Mouse (Mus musculus) C2C12 (cell line): ENCODE measurements around the gene Lhfpl3.

Experiments
- CTCF ChIP-seq: IDR thresholded peaks from one replicate; pipeline ENCODE4 v1.5.1; 2011; ENCODE audit not compliant: control insufficient read depth, insufficient read depth, insufficient read length
- FOSL1 ChIP-seq: IDR thresholded peaks from one replicate; pipeline ENCODE4 v1.8.0; 2011; ENCODE audit warnings: mild to moderate bottlenecking, low read length; ENCODE audit not compliant: poor library complexity, insufficient read depth, severe bottlenecking

- TF ChIP-seq CTCF (no peak), FOSL1 (no peak)
Observed at GRCm38 (mm10) chr5:22856480-22856879, 110.6 kb downstream of the Lhfpl3 start.
